Mouse (Mus musculus): ENCODE results near the gene Cdk4.

Cdk4 gene

DNA sequence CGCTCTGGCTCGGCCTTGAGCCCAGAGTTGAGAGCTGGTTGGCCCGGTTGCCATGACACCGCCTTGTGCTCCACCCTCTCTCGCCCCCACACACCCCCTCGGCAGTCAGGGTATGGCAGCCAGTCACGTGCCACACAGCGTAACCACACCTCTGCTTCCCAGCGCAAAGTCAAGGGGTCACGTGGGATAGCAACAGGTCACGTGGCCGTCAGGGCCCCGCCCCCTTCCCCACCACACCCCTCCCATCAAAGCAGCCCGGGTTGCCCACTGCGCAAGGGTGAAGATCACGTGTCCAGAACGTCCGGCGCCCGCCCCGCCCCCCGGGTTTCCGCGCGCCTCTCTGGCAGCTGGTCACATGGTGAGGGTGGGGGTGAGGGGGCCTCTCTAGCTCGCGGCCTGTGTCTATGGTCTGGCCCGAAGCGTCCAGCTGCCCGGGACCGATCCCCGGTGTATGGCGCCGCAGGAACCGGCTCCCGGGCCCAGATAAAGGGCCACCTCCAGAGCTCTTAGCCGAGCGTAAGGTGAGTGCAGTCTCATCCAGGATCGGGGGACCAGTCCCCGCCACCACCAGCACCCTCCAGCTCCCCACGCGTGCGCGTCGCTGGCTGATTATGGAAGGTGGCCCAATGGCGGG is at the start of gene Cdk4:
Gene Cdk4, plus strand, starts transcription at position 296 of the 634 bp plus-strand sequence.
- DNase-seq: peak; percentile 97

- no peak for DNase-seq
Observed at GRCm38 (mm10) chr10:127016488-127016887, 46.8 kb upstream of the Cdk4 start.

GRCm38 (mm10) chr10:127017071-127017470 is 46.3 kb upstream of the Cdk4 start:
- DNase-seq: no peak

- no peak for DNase-seq
Observed at GRCm38 (mm10) chr10:127018422-127018821, 44.9 kb upstream of the Cdk4 start.

DNA sequence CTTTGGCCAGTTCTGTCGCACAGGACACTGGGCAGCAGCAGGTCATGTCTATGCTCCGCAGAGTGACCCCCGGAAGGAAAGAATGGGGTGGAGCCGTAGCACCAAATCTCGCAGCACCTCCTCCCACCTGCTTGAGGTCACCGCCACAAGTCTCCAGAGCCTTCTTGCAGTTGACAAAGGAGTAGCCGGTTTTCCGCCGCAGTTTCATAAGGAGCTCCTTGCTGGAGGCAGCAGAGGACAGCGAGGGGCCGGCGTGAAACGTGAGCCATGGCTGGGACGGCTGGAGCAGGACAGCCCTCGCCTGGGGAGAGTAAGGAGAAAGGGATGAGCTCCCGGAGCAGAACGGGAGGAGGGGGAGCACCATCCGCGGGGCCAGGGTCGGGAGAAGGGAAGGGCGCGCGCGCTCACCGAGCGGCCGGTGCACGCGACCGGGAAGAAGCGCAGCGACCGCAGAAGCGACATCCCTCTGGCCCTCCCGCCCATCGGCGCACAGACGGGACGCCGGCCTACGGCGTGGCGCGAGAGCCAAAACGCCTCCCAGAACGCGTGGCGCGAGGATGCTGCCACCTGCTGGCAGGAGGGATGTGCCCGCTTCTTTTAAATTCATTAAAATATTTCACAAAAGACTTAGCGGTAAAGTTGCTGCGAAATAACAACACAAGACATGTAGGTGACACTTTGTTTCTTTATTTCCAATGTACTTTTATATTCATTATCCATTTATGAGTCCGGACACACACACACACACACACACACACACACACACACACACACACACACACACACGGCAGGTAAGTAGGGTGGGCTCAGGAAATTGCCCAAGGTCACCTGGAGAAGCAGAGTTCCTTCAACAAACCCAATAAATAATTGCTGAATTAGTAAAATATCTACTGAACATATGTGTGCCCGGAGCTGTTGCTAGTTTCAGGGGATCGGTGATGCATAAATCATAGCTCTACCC is 32.7 kb upstream of the Cdk4 start, which contains the start of gene Tsfm:
Gene Tsfm, minus strand, starts transcription at position 505 of the 961 bp plus-strand sequence.
- peak; percentile 94 for DNase-seq

GRCm38 (mm10) chr10:127033301-127033741 is 30.0 kb upstream of the Cdk4 start:
- DNase-seq: no peak

DNA sequence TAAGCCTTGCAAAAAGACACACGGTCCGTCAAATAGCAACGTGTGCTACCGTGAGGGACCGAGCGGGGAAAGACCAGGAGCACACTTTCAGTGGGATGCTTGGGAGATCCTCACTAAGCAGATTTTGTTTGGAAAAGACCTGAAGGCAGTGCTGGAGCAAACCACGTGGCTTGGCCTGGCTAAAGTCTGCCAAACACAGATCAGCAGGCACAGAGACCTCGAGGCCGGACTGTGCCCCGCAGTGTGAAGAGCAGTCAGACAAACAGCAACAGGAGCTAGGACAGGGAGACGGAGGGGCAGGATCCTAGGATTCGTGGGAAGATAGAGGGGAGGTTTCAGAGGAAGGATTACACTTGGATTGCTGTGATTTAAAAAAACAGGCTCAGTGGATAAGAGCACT is 27.1 kb upstream of the Cdk4 start:
- DNase-seq: no peak

GRCm38 (mm10) chr10:127037641-127038040 is 25.7 kb upstream of the Cdk4 start:
- DNase-seq: no peak

DNA sequence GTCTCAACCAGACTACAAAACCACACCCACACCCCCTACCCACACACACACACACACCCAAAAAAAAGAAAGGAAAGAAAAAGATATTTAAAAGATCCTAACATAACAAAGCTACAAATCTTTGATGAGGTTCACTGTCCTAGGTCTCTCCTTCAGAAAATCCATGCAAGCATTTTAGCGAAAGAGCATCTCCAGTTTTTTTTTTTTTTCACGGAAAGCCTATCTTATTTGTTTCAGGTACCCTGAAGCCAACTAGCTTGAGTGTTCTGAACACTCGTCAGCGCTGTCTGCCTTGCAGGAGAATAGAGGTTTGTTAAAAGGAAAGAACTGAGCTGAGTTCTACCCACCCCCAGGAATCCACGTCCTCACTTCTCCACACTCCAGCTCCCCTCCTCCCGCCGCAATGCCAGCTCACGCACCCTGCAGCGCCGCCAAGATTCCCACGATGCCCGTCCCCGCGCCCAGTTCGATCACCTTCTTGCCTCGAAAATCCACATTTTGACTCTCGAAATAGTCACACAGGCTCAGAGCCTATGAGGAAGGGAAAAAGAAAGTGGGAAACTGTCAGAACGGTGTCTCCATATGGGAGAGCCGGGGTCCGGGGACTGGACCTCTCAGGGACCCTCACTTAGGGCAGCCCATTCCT is 22.6 kb upstream of the Cdk4 start:
- no peak for DNase-seq

DNA sequence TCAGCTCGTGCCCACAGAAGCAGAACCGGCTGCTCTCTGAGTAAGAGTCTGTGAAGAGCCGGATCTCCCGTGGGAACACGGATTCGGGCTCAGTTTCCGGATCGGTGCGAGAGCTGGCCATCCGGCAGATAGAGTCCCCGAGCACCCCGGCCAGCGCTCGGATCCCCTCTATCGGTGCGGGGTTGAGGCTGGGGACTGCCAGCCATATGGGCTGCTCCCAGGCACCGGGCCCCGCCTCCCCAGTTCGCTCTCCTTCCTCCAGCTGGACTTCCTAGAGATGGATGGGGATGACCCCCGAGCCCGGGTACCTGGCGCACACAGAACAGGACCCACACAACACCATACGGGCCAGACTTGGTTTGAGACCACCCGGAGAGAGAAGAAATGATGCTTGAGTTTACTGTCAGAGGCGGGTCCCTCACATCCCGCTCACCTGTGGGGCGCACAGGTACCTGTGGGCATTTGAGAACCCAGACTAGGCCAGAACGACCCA is 22.0 kb upstream of the Cdk4 start, which contains the start of the genes Mettl1 and Eef1akmt3:
Gene Mettl1, plus strand, starts transcription at position 141 of the 493 bp plus-strand sequence.
Gene Eef1akmt3, minus strand, starts transcription at position 240 of the 493 bp plus-strand sequence.
- DNase-seq: peak; percentile 34

GRCm38 (mm10) chr10:127041774-127042338 is 21.5 kb upstream of the Cdk4 start:
- DNase-seq: peak; percentile 81

- DNase-seq: no peak
Observed at GRCm38 (mm10) chr10:127042468-127043115, 20.7 kb upstream of the Cdk4 start.

- no peak for DNase-seq
Observed at GRCm38 (mm10) chr10:127043187-127043586, 20.1 kb upstream of the Cdk4 start.

- no peak for DNase-seq
Observed at GRCm38 (mm10) chr10:127047954-127048353, 15.4 kb upstream of the Cdk4 start, which contains the start of gene Cyp27b1. Gene Cyp27b1 (plus strand): TSS chr10:127048250.

GRCm38 (mm10) chr10:127048608-127049394 is 14.5 kb upstream of the Cdk4 start:
- DNase-seq: no peak

GRCm38 (mm10) chr10:127049395-127050118 is 13.8 kb upstream of the Cdk4 start:
- DNase-seq: peak; percentile 37

- DNase-seq: no peak
Observed at GRCm38 (mm10) chr10:127050119-127050474, 13.2 kb upstream of the Cdk4 start.

DNA sequence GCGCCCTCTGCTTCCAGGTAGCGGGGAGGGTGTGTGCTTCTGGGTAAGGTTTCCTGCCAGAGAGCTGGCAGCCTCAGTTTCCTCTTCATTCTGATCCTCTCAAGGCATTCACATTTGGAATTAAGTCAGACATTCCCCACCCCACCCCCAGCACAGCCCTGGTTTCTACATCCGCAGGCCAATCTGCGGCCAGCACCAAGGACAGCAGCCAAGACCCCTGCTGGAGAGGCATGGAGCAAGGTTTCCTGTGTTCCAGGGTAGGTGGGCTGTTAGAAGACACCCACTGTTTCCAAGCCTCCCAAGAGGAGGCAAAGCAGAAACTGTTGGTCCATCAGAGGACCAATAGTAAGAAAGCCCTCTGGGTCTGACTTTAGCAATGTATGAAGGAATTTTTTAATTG is 8.7 kb upstream of the Cdk4 start:
- no peak for DNase-seq

GRCm38 (mm10) chr10:127055406-127055805 is 7.9 kb upstream of the Cdk4 start:
- DNase-seq: no peak

- DNase-seq: no peak
Observed at GRCm38 (mm10) chr10:127056490-127056889, 6.8 kb upstream of the Cdk4 start.

Data from thymus, postnatal 14 days (tissue).